Mouse (Mus musculus) kidney, adult 2 months (tissue): Measurements from ENCODE around the gene Nfxl1.
"Not testable (repeated sequence)": the region's sequence is repeated elsewhere in the genome, so short reads cannot be mapped to it uniquely, and the experiment has no call there.

Experiments used
- CTCF ChIP-seq: fragments of 200-500 bp; conservative IDR thresholded peaks from 2 replicates; pipeline ENCODE4 v1.5.1; 2011; ENCODE audit warnings: low read depth, mild to moderate bottlenecking, control low read depth, low read length, moderate library complexity, mixed read lengths; ENCODE audit not compliant: insufficient read depth, insufficient read length
- POLR2A ChIP-seq: fragments of 200-500 bp; IDR thresholded peaks from one replicate; pipeline ENCODE4 v1.6.1; 2011; ENCODE audit warnings: low read depth, low read length, control low read depth

DNA sequence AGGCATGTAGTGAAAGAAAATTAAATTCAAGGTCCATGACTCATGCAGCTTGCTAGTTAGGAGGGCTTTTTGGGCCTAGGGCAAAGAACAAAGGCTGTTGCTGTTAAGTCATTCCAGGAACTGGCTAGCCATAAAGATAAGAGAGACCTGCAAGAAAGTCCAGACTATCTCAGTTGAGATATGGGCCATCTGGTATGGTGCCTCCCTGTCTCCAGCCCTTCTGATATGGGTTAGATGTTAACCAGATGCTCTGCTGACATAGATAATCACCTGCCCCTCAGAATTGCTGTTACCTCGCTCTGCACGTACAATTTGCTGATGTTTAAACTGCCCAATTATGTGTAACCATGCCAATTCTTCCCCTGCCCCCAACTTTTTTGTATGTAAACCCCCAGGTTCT is 3.7 kb upstream of the Nfxl1 start:
- not testable (repeated sequence) for TF ChIP-seq CTCF, POLR2A
